Mouse (Mus musculus): ENCODE measurements around the gene Pak6. TPM values are rescaled to one million over a fixed set of nuclear protein-coding genes. Genes with fewer than 3 reads are reported as not detected.

Gene Pak6
- 1.8 and 1.9 TPM in 2 replicates for polyA plus RNA-seq (2015; fragmentation: Nextera tagmentation; extraction: Ambion mirVana)

DNA sequence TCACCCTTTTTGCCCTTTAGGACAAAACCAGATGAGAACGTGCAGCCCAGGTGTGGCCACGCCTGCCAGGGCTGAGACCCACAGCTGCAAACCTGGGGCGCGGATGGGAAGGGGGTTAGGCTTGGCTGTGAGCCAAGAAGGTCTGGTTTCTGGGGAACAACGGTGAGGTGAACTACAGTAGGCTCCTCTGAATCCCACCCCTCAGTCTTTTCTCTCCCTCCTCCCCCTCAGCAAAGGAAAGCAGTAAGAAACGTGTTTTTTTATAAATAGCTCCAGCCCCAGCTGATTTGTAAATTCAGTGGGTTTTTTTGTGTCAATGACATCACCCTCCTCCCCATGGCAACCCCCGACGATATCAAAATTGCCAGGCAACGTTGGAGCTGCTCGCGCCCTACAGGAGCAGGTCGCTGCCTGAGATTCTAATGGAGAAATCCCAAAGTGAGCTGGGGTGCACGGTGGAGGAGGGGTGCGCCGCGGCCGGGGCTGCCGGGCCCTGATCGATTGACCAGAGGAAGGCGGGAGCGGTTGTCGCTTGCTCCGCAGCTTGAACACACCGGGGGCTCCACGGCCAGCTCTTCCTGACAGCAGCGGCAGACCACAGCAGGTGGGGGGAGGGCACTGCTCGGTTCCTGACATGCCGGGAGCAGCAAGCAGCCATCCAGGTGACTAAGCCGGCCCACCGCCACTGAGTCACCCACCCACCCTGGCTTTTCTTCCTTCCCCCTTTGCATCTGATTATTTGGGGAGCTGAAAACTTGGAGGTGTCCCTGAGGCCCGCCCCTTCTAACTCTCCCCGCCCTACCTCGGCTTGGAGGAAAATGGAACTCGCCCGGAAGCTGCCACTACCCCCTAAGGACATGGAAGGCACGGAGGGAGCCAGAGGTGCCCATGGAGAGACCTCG, at the start of gene Pak6:
TSS of gene Pak6 (plus strand) at position 402 of the 902 bp plus-strand sequence.
- ATAC-seq = peak; percentile 15; the same call in 1 of the 2 replicates
- H3K27ac ChIP-seq = no peak within 1 kb of the TSS

DNA sequence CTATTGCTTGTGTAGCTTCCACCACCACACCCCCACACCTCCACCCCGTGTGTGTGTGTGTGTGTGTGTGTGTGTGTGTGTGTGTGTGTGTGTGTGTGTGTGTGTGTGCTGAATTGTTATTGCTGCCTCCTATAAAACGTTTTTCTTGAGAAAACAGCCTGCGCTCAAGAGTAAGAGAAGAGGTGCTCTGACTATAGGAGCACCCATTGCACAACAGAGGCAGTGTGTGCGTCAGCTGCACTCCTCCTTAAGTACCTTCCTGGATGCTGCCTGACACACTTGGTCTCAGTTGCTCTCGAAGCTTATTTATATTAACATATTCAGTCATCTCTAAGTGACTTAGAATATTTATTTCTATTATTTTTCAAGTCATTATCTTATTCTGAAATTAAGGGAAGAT, 45.1 kb upstream of the Pak6 start:
- no peak overlapping the region for H3K27ac ChIP-seq
- 87% methylated on average over 5 of the region's 5 CpGs for WGBS
- H3K36me3 ChIP-seq = peaks cover 51% of the 10 kb centered on the region

More for the DNA sequence above, at the start of gene Pak6:
- 2% methylated on average over 37 of the region's 37 CpGs for WGBS
- Histone ChIP-seq H3K36me3 (no peaks in the 10 kb centered on the region), H3K4me2 (replicated peaks) (peak within 1 kb of the TSS; percentile 88), H3K4me1 (replicated peaks) (peaks cover 48% of the 10 kb centered on the region), H3K4me3 (replicated peaks) (peak within 1 kb of the TSS; percentile 40), H3K27me3 (replicated peaks) (peaks cover 8% of the 10 kb centered on the region; the same call in 1 of the 2 replicates), H3K9ac (peak within 1 kb of the TSS; percentile 38; the same call in 1 of the 2 replicates), H3K9me3 (no peaks in the 10 kb centered on the region)

DNA sequence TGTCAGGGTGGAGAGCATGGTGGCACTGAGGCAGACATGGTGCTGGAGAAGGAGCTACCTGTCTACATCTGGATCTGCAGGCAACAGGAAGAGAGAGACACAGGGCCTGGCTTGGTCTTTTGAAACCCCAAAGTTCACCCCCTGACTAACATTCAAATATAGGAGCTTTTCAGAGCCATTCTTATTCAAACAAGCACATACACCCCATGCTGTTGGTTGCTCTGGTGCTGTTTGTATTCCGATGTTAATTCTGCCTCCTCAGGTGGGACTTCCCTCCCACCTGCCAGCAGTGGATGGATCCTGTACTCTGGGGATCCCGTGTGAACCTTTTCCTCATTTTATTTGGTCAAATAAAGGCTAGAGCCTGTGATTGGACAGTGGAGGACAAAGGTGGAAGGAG, 43.0 kb upstream of the Pak6 start:
- 74% methylated on average over 2 of the region's 2 CpGs for WGBS
- Histone ChIP-seq H3K9me3 (no peaks in the 10 kb centered on the region), H3K4me1 (replicated peaks) (no peaks in the 10 kb centered on the region), H3K27ac (no peak overlapping the region), H3K4me2 (replicated peaks) (no peak overlapping the region), H3K27me3 (replicated peaks) (no peaks in the 10 kb centered on the region), H3K36me3 (peaks cover 46% of the 10 kb centered on the region), H3K9ac (no peak overlapping the region), H3K4me3 (replicated peaks) (no peak overlapping the region)
- no peak for ATAC-seq

More for the DNA sequence above, 45.1 kb upstream of the Pak6 start:
- Histone ChIP-seq H3K4me1 (replicated peaks) (no peaks in the 10 kb centered on the region), H3K9me3 (no peaks in the 10 kb centered on the region), H3K27me3 (replicated peaks) (no peaks in the 10 kb centered on the region), H3K9ac (no peak overlapping the region), H3K4me2 (replicated peaks) (no peak overlapping the region), H3K4me3 (replicated peaks) (no peak overlapping the region)
- no peak for ATAC-seq

GRCm38 (mm10) chr2:118620608-118621007, 42.5 kb upstream of the Pak6 start:
- H3K9ac ChIP-seq = no peak overlapping the region
- H3K27ac ChIP-seq = no peak overlapping the region
- H3K27me3 ChIP-seq (replicated peaks) = no peaks in the 10 kb centered on the region
- no peaks in the 10 kb centered on the region for H3K4me1 ChIP-seq (replicated peaks)
- H3K36me3 ChIP-seq = peaks cover 41% of the 10 kb centered on the region
- no peaks in the 10 kb centered on the region for H3K9me3 ChIP-seq
- H3K4me2 ChIP-seq (replicated peaks) = no peak overlapping the region
- H3K4me3 ChIP-seq (replicated peaks) = no peak overlapping the region
- 90% methylated on average over 8 of the region's 8 CpGs for WGBS
- no peak for ATAC-seq

DNA sequence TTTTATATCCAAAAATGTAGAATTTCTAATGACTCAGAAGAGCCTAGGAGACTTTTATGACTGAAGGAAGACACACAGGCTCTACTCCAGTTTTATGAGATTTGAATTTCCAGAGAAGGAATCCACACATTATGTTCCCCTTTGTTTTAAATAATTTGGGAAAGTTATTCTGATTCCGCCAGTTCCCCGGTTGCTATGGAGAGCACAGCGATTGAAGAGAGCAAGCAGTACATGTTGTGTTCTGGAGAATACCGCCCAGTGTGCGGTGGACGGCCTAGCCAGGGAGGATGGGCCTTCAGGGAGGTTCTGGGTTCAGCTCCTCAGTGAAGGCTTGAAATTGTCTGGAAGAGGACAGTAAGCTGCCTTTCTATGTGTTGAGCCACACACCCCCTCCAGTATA, 33.8 kb upstream of the Pak6 start:
- no peak for ATAC-seq
- Histone ChIP-seq H3K4me2 (replicated peaks) (no peak overlapping the region), H3K36me3 (peaks cover 57% of the 10 kb centered on the region), H3K4me3 (replicated peaks) (no peak overlapping the region), H3K27ac (no peak overlapping the region), H3K9me3 (no peaks in the 10 kb centered on the region), H3K9ac (no peak overlapping the region), H3K4me1 (replicated peaks) (no peaks in the 10 kb centered on the region), H3K27me3 (replicated peaks) (no peaks in the 10 kb centered on the region)
- WGBS = 84% methylated on average over 6 of the region's 6 CpGs

DNA sequence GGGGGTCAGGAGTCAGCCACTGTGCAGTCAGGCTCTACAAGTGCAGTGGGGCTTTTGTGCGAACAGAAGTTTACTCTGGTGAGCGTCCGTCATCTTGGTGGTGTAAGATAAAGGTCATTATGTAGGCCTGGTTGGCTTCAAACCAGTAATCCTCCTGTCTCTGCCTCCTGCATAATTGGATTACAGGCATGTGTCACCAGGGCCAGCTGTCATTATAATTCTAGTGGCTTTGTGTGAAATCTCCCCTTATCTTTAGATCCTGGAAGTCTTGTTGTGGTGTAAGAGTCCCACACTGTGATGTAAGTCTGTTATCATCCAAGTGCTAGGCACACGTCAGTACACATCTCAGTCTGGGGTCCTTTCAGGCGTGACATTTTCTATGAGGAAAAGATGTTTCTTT, 29.7 kb upstream of the Pak6 start:
- H3K4me3 ChIP-seq (replicated peaks) = no peak overlapping the region
- no peaks in the 10 kb centered on the region for H3K4me1 ChIP-seq (replicated peaks)
- H3K36me3 ChIP-seq = peaks cover 59% of the 10 kb centered on the region
- no peak overlapping the region for H3K27ac ChIP-seq
- H3K9ac ChIP-seq = no peak overlapping the region
- H3K27me3 ChIP-seq (replicated peaks) = no peaks in the 10 kb centered on the region
- no peak for ATAC-seq
- H3K9me3 ChIP-seq = no peaks in the 10 kb centered on the region
- H3K4me2 ChIP-seq (replicated peaks) = no peak overlapping the region
- 75% methylated on average over 5 of the region's 5 CpGs for WGBS

DNA sequence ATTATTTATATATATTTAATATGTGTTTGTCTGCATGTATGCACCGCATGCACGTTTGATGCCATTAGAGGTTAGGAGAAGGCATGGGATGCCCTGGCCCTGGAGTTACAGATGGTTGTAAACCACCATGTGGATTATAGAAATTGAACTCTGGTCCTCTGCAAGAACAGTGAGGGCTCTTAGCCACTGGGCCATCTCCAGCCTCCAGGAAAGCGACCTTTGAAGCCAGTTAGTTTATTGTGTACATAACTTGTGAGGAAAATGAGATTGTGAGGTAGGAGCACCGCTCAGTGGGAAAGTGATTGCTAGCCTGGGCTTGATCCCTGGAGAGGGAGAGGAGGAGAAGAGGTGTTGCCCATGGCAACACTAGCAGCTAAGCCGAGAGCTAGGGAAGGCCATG, 25.8 kb upstream of the Pak6 start:
- Histone ChIP-seq H3K27me3 (replicated peaks) (no peaks in the 10 kb centered on the region), H3K4me2 (replicated peaks) (no peak overlapping the region), H3K9me3 (no peaks in the 10 kb centered on the region), H3K27ac (no peak overlapping the region), H3K4me3 (replicated peaks) (no peak overlapping the region), H3K4me1 (replicated peaks) (no peaks in the 10 kb centered on the region), H3K36me3 (peaks cover 51% of the 10 kb centered on the region), H3K9ac (no peak overlapping the region)
- no peak for ATAC-seq
- WGBS = 72% methylated on average over 5 of the region's 5 CpGs

DNA sequence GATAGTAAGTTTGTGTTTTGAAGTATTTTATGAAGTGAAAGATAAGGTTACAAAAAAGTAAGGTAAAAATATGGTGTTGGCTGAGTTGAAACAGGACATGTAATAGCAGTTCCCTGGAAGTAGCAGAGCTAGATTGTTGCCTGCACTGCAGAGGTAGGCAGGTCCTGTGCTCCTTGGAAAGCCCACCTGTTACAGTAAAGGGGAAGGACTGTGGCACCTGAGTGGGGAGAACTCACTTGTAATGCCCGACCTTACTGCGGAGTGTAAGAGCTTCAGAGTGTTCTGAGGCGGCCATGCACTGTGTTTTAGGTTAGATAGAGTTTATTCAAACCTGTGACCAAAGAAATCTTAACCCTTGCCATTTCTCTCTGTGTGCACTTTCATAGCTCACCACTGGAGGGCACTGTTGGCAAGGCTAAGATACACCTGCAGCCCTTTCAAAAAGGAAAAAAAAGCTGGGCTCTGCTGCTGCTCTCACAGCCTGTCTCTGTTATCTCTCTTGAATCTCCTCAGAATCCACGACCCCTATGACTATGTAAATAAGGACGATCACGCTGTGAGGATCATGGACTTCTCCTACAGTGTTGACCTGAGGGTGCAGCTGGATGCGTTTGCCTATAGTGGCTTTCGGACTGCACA, 25.1 kb upstream of the Pak6 start:
- Histone ChIP-seq H3K9ac (no peak overlapping the region), H3K4me3 (replicated peaks) (no peak overlapping the region), H3K4me2 (replicated peaks) (no peak overlapping the region), H3K4me1 (replicated peaks) (no peaks in the 10 kb centered on the region), H3K9me3 (no peaks in the 10 kb centered on the region), H3K27me3 (replicated peaks) (no peaks in the 10 kb centered on the region), H3K27ac (no peak overlapping the region), H3K36me3 (peaks cover 51% of the 10 kb centered on the region)
- ATAC-seq = peak; percentile 59
- 34% methylated on average over 8 of the region's 8 CpGs for WGBS

DNA sequence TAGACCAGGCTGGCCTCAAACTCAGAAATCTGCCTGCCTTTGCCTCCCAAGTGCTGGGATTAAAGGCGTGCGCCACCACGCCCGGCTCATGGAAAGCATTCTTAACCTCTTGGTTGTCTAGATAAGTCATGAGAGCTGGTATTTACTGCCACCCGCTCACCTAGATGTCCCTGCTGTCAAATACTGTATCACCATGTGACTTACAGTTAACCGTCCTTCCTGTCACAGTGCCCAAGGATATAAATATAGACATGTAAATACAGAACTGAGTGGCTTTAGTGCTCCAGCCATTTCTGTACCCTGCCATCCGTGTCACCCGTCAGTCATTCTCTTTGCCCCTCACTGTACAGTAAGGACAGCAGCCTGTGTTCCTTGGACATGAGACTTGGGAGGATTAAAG, 24.4 kb upstream of the Pak6 start:
- ATAC-seq = no peak
- Histone ChIP-seq H3K9me3 (no peaks in the 10 kb centered on the region), H3K27ac (no peak overlapping the region), H3K27me3 (replicated peaks) (no peaks in the 10 kb centered on the region), H3K4me1 (replicated peaks) (no peaks in the 10 kb centered on the region), H3K4me3 (replicated peaks) (no peak overlapping the region), H3K9ac (no peak overlapping the region), H3K36me3 (peaks cover 50% of the 10 kb centered on the region), H3K4me2 (replicated peaks) (no peak overlapping the region)
- WGBS = 92% methylated on average over 8 of the region's 8 CpGs

- ATAC-seq = no peak
- peaks cover 38% of the 10 kb centered on the region; the same call in 1 of the 2 replicates for H3K36me3 ChIP-seq
- WGBS = 56% methylated on average over 2 of the region's 2 CpGs
Measured at GRCm38 (mm10) chr2:118641147-118641546, 22.0 kb upstream of the Pak6 start.

GRCm38 (mm10) chr2:118642431-118642830, 20.7 kb upstream of the Pak6 start:
- no peak for ATAC-seq
- Histone ChIP-seq H3K4me3 (replicated peaks) (no peak overlapping the region), H3K9me3 (no peaks in the 10 kb centered on the region), H3K27me3 (replicated peaks) (no peaks in the 10 kb centered on the region), H3K36me3 (peaks cover 28% of the 10 kb centered on the region; the same call in 1 of the 2 replicates), H3K4me1 (replicated peaks) (no peaks in the 10 kb centered on the region), H3K4me2 (replicated peaks) (no peak overlapping the region), H3K9ac (no peak overlapping the region), H3K27ac (no peak overlapping the region)
- WGBS = 83% methylated on average over 3 of the region's 3 CpGs

More at GRCm38 (mm10) chr2:118641147-118641546, 22.0 kb upstream of the Pak6 start:
- no peaks in the 10 kb centered on the region for H3K9me3 ChIP-seq
- H3K9ac ChIP-seq = no peak overlapping the region
- no peaks in the 10 kb centered on the region for H3K4me1 ChIP-seq (replicated peaks)
- H3K27ac ChIP-seq = no peak overlapping the region
- no peak overlapping the region for H3K4me2 ChIP-seq (replicated peaks)
- H3K27me3 ChIP-seq (replicated peaks) = no peaks in the 10 kb centered on the region
- H3K4me3 ChIP-seq (replicated peaks) = no peak overlapping the region

DNA sequence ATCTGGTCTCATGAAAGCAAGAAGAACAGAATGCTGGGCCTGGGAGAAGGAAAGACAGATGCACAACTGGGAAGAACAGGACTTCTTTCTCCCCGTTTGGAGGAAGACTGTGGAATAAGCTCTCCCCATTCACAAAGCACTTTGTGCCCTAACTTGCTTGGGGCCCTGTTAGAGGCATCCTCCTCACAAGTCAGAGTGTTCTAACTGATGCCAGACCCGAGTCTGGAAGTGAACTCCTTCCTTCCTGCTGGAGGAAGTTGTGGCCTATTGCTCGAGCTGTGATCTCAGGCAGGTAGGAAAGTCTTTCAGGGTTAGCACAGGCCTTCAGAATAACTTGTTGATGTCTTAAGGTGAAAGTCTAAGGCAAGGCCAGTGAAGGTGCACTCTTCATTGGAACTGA, 20.2 kb upstream of the Pak6 start:
- Histone ChIP-seq H3K27me3 (replicated peaks) (no peaks in the 10 kb centered on the region), H3K9me3 (no peaks in the 10 kb centered on the region), H3K4me3 (replicated peaks) (no peak overlapping the region), H3K9ac (no peak overlapping the region), H3K4me2 (replicated peaks) (no peak overlapping the region), H3K36me3 (peaks cover 28% of the 10 kb centered on the region; the same call in 1 of the 2 replicates), H3K4me1 (replicated peaks) (no peaks in the 10 kb centered on the region), H3K27ac (no peak overlapping the region)
- no peak for ATAC-seq
- WGBS = 58% methylated on average over 3 of the region's 3 CpGs

Data from intestine, embryonic 15.5 days (tissue).